ENCODE assay signal across 8 mouse cellular contexts in genomic region chr16:13780353-13781036, GRCm38 (mm10). TPM values are rescaled to one million over a fixed set of nuclear protein-coding genes. Genes with fewer than 3 reads are reported as not detected.
A peak's percentile ranks its signal among the peaks of the same experiment; 100 is the strongest.
DNase-seq lines count a peak whose midpoint lies in the region; ATAC-seq and TF ChIP-seq lines count a peak whose summit lies in the region.

TSS of gene Rrn3 (plus strand) at chr16:13780708.

- H3K9me3 ChIP-seq in heart, embryonic 12.5 days (replicated peaks) = peaks cover 17% of the 10 kb centered on the region
- no peaks in the 10 kb centered on the region for H3K9me3 ChIP-seq in kidney, postnatal 0 days (replicated peaks; ENCODE audit: low read length)
- H3K9me3 ChIP-seq in liver, embryonic 11.5 days (ENCODE audit: control insufficient read depth, low read length) = 0 out of 2 replicates have a peak, but pooled peaks cover 2% of the 10 kb centered on the region
- H3K9me3 ChIP-seq in stomach, embryonic 14.5 days (ENCODE audit: control insufficient read depth, low read depth, low read length) = peaks cover 7% of the 10 kb centered on the region; the same call in 1 of the 2 replicates

- peak within 1 kb of the TSS; percentile 94 for H3K9ac ChIP-seq in heart, embryonic 12.5 days
- peak within 1 kb of the TSS; percentile 93 for H3K9ac ChIP-seq in kidney, postnatal 0 days (ENCODE audit: low read depth, low read length)
- peak within 1 kb of the TSS; percentile 92 for H3K9ac ChIP-seq in liver, embryonic 11.5 days (ENCODE audit: low read depth, low read length)
- peak within 1 kb of the TSS; percentile 84 for H3K9ac ChIP-seq in stomach, embryonic 14.5 days (replicated peaks; ENCODE audit: low read depth, low read length)

- DNase-seq in CD4-positive helper T cell, adult 2 months (ENCODE audit: low read depth, low spot score) = peak; percentile 93
- DNase-seq in brain, embryonic 18.5 days (ENCODE audit: low read depth, low spot score) = peak; percentile 75
- DNase-seq in kidney, postnatal 0 days (ENCODE audit: low spot score) = peak; percentile 94
- DNase-seq in liver, embryonic 11.5 days (ENCODE audit: low spot score) = peak; percentile 85
- DNase-seq in naive thymus-derived CD4-positive, alpha-beta T cell, adult 2 months (ENCODE audit: low read depth) = peak; percentile 90

- H3K4me1 ChIP-seq in heart, embryonic 12.5 days (replicated peaks) = peaks cover 14% of the 10 kb centered on the region
- H3K4me1 ChIP-seq in kidney, postnatal 0 days (replicated peaks; ENCODE audit: insufficient read depth, low read length) = 0 out of 2 replicates have a peak, but pooled peaks cover 9% of the 10 kb centered on the region
- H3K4me1 ChIP-seq in liver, embryonic 11.5 days (replicated peaks; ENCODE audit: control insufficient read depth, insufficient read depth, low read length) = peaks cover 16% of the 10 kb centered on the region
- peaks cover 7% of the 10 kb centered on the region for H3K4me1 ChIP-seq in stomach, embryonic 14.5 days (ENCODE audit: control insufficient read depth, insufficient read depth, low read length)

- peak within 1 kb of the TSS; percentile 97 for H3K4me3 ChIP-seq in heart, embryonic 12.5 days
- H3K4me3 ChIP-seq in kidney, postnatal 0 days (replicated peaks; ENCODE audit: low read depth, low read length) = peak within 1 kb of the TSS; percentile 83
- peak within 1 kb of the TSS; percentile 82 for H3K4me3 ChIP-seq in liver, embryonic 11.5 days (ENCODE audit: low read depth, low read length)
- H3K4me3 ChIP-seq in stomach, embryonic 14.5 days (ENCODE audit: low read depth, low read length) = peak within 1 kb of the TSS; percentile 94

- peak within 1 kb of the TSS; percentile 74 for H3K4me2 ChIP-seq in heart, embryonic 12.5 days
- H3K4me2 ChIP-seq in kidney, postnatal 0 days (ENCODE audit: low read length) = peak within 1 kb of the TSS; percentile 76
- peak within 1 kb of the TSS; percentile 86 for H3K4me2 ChIP-seq in liver, embryonic 11.5 days
- H3K4me2 ChIP-seq in stomach, embryonic 14.5 days (replicated peaks; ENCODE audit: low read depth, low read length) = peak within 1 kb of the TSS; percentile 75

- WGBS in heart, embryonic 12.5 days = under 1% methylated on average over 57 of the region's 57 CpGs
- WGBS in kidney, postnatal 0 days = under 1% methylated on average over 57 of the region's 57 CpGs
- under 1% methylated on average over 57 of the region's 57 CpGs for WGBS in liver, embryonic 11.5 days
- under 1% methylated on average over 57 of the region's 57 CpGs for WGBS in stomach, embryonic 14.5 days

- peak within 1 kb of the TSS; percentile 78 for H3K27ac ChIP-seq in heart, embryonic 12.5 days (ENCODE audit: poor library complexity, severe bottlenecking)
- peak within 1 kb of the TSS; percentile 88 for H3K27ac ChIP-seq in kidney, postnatal 0 days
- peak within 1 kb of the TSS; percentile 65 for H3K27ac ChIP-seq in liver, embryonic 11.5 days (ENCODE audit: low read depth, low read length)
- peak within 1 kb of the TSS; percentile 77; the same call in 1 of the 2 replicates for H3K27ac ChIP-seq in stomach, embryonic 14.5 days (ENCODE audit: low read length)

- peaks cover 30% of the 10 kb centered on the region for H3K36me3 ChIP-seq in heart, embryonic 12.5 days
- H3K36me3 ChIP-seq in kidney, postnatal 0 days (ENCODE audit: insufficient read depth, low read length) = peaks cover 6% of the 10 kb centered on the region; the same call in 1 of the 2 replicates
- peaks cover 12% of the 10 kb centered on the region for H3K36me3 ChIP-seq in liver, embryonic 11.5 days (ENCODE audit: control insufficient read depth, insufficient read depth, low read length)
- peaks cover 7% of the 10 kb centered on the region; the same call in 1 of the 2 replicates for H3K36me3 ChIP-seq in stomach, embryonic 14.5 days (ENCODE audit: control insufficient read depth, insufficient read depth, low read length)

- TF ChIP-seq CTCF in kidney, postnatal 0 days (IDR thresholded peaks at IDR 0.05; ENCODE audit: low read depth) = peak; percentile 18; the same call in 1 of the 2 replicates

- ATAC-seq in erythroid progenitor cell, adult 5-6 weeks (replicated peaks; ENCODE audit: low FRiP score, poor library complexity, severe bottlenecking) = peak; percentile 99
- ATAC-seq in heart, embryonic 12.5 days (ENCODE audit: insufficient number of reproducible peaks, low FRiP score) = peak; percentile 98
- ATAC-seq in kidney, postnatal 0 days (replicated peaks; ENCODE audit: low FRiP score, low read depth) = peak; percentile 99
- peak; percentile 98 for ATAC-seq in liver, embryonic 11.5 days (replicated peaks; ENCODE audit: low FRiP score)
- peak; percentile 97 for ATAC-seq in stomach, embryonic 14.5 days (ENCODE audit: insufficient number of reproducible peaks, insufficient read depth, low FRiP score, low read depth)

- no peaks in the 10 kb centered on the region for H3K27me3 ChIP-seq in heart, embryonic 12.5 days (replicated peaks)
- no peaks in the 10 kb centered on the region for H3K27me3 ChIP-seq in kidney, postnatal 0 days (ENCODE audit: insufficient read depth, low read length)
- no peaks in the 10 kb centered on the region for H3K27me3 ChIP-seq in liver, embryonic 11.5 days (replicated peaks; ENCODE audit: control insufficient read depth, insufficient read depth, low read length)
- H3K27me3 ChIP-seq in stomach, embryonic 14.5 days (ENCODE audit: control insufficient read depth, insufficient read depth, low read length) = no peaks in the 10 kb centered on the region

RNA-seq across cellular contexts. Expression of gene Rrn3, which starts in this region (rescaled TPM):
- total RNA-seq in erythroid progenitor cell, adult 5-6 weeks (2015; ENCODE audit: low replicate concordance) = 7.6 and 8.4 TPM in 2 replicates
- 8.7 and 10.0 TPM in 2 replicates for total RNA-seq in erythroid progenitor cell, adult 5-6 weeks (2017; ENCODE audit: low replicate concordance)
- polyA plus RNA-seq in heart, embryonic 12.5 days (2016; fragmentation: Nextera tagmentation; extraction: Ambion mirVana) = 61.0 and 63.6 TPM in 2 replicates
- 47.0 and 51.5 TPM in 2 replicates for polyA plus RNA-seq in kidney, postnatal 0 days (2015; fragmentation: Nextera tagmentation; extraction: Ambion mirVana)
- polyA plus RNA-seq in liver, embryonic 11.5 days (2014; fragmentation: Nextera tagmentation; extraction: Ambion mirVana) = 67.1 and 77.2 TPM in 2 replicates
- 57.1 and 57.7 TPM in 2 replicates for polyA plus RNA-seq in stomach, embryonic 14.5 days (2014; fragmentation: Nextera tagmentation; extraction: Ambion mirVana)

Comparison
In these comparisons a context has a peak if more than half of its experiments do, and no peak if none do; other contexts are left out.
1. Peak in every context shown above with its lines: DNase-seq, ATAC-seq, H3K4me3 ChIP-seq and H3K27ac ChIP-seq.